Mouse (Mus musculus): Measurements from ENCODE around the gene Fzr1. TPM values are rescaled to one million over a fixed set of nuclear protein-coding genes. Genes with fewer than 3 reads are reported as not detected.

The Fzr1 gene
- polyA plus RNA-seq, 1 experiment, result 181 TPM

DNA sequence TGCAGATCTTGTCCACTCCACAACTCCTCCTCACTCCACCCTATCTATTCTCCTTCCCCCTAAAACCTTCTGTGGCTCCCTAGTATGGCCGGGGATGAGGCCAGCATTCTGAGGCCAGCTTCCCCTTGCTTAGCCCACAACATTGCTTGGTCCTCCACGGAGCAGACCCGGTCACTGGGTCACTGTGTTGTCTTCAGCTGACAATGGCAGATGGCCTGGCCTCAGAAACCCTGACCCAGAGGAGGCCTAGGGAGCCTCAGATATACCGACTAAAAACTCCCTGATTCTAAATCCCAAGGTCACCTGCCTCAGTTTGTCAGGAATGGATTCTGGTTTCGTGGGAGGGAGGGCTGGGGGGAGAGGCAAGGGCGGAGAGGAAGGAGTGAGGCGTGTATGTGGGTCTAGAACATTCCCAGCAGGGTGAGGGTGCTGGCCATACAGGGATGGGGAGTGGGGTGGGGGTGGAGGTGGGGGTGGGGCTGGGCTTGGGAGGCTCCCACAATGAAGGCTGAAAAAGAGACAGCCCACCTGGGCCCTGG lies 24.0 kb upstream of the Fzr1 start:
- Histone ChIP-seq H3K4me1 (replicated peaks; ENCODE audit: control insufficient read depth, insufficient read depth, low read length) (peaks cover 7% of the 10 kb centered on the region), H3K36me3 (ENCODE audit: control insufficient read depth, insufficient read depth, low read length) (no peaks in the 10 kb centered on the region), H3K4me3 (ENCODE audit: control insufficient read depth, insufficient read depth, low read length) (no peak overlapping the region), H3K27me3 (ENCODE audit: control insufficient read depth, insufficient read depth, low read length) (no peaks in the 10 kb centered on the region), H3K27ac (ENCODE audit: control insufficient read depth, insufficient read depth, low read length) (no peak overlapping the region)
- DNase-seq, result no peak
- TF ChIP-seq POLR2A (IDR thresholded peaks at IDR 0.05; ENCODE audit: control insufficient read depth, extremely low read depth, insufficient read depth, low read length, poor library complexity), result no peak
- no peak for TF ChIP-seq CTCF (IDR thresholded peaks at IDR 0.05; ENCODE audit: borderline replicate concordance, control insufficient read depth, extremely low read depth, insufficient read depth, low read length, poor library complexity)
- WGBS, result 93% methylated on average over 7 of the region's 7 CpGs

DNA sequence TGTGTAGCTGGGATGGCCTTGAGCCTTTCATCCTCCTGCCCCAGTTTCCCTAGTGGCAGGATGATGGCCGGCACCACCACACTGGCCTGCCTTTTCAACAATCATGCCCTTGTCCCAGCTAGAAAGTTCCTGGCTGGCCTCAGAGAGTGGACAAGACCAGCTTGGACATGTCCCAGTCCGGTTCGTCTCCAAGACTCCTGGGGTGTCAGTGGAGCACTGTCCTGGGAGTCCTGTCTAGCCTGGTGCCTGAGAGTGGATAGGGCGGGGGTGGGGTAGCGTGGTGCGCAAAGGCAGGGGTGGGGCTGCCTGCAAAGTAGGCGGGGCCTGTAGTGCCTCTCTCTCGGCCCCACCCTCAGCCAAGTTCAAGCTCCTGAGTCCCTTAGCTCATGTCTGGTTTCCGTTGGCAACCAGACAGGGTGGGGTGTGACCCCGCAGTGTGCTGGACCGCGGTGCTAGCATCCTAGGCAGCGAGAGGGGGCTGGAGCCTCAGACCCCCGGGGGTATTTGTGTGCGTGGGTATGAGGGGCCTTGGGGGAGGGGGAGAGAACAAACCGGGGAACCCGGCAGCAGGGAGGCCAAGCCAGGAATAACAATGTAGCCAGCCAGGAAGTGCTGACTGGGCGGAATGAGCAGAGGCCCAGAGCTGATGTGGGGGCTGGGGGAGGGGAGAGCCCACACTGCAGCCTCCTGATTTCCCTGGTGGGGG lies 23.4 kb upstream of the Fzr1 start:
- DNase-seq, result no peak

DNA sequence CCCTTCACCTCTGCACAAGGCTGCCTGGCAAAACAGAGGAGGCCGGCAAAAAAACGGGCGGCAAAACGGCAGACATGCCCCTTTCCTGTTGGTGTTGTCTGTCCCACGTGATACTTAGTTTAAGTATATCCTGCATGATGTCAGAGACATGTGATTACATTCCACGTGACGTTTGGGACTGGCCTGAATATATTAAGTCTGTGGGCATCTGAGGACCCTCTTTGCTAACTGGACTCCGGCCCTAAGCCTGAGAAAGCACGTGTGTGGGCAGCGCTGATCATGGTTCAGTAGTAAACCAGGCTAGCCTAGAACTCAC lies 22.8 kb upstream of the Fzr1 start:
- Histone ChIP-seq H3K27me3 (ENCODE audit: control insufficient read depth, insufficient read depth, low read length) (no peaks in the 10 kb centered on the region), H3K4me1 (replicated peaks; ENCODE audit: control insufficient read depth, insufficient read depth, low read length) (peaks cover 17% of the 10 kb centered on the region), H3K27ac (ENCODE audit: control insufficient read depth, insufficient read depth, low read length) (no peak overlapping the region), H3K4me3 (ENCODE audit: control insufficient read depth, insufficient read depth, low read length) (no peak overlapping the region), H3K36me3 (ENCODE audit: control insufficient read depth, insufficient read depth, low read length) (no peaks in the 10 kb centered on the region)
- no peak for DNase-seq
- TF ChIP-seq POLR2A (IDR thresholded peaks at IDR 0.05; ENCODE audit: control insufficient read depth, extremely low read depth, insufficient read depth, low read length, poor library complexity) (no peak), CTCF (IDR thresholded peaks at IDR 0.05; ENCODE audit: borderline replicate concordance, control insufficient read depth, extremely low read depth, insufficient read depth, low read length, poor library complexity) (no peak)
- WGBS, result 92% methylated on average over 10 of the region's 10 CpGs

More for the DNA sequence above, 23.4 kb upstream of the Fzr1 start:
- no peak for TF ChIP-seq POLR2A (IDR thresholded peaks at IDR 0.05; ENCODE audit: control insufficient read depth, extremely low read depth, insufficient read depth, low read length, poor library complexity)
- no peak for TF ChIP-seq CTCF (IDR thresholded peaks at IDR 0.05; ENCODE audit: borderline replicate concordance, control insufficient read depth, extremely low read depth, insufficient read depth, low read length, poor library complexity)
- peaks cover 12% of the 10 kb centered on the region for H3K4me1 ChIP-seq (replicated peaks; ENCODE audit: control insufficient read depth, insufficient read depth, low read length)
- H3K36me3 ChIP-seq (ENCODE audit: control insufficient read depth, insufficient read depth, low read length), result no peaks in the 10 kb centered on the region
- H3K27me3 ChIP-seq (ENCODE audit: control insufficient read depth, insufficient read depth, low read length), result no peaks in the 10 kb centered on the region
- WGBS, result 77% methylated on average over 18 of the region's 18 CpGs
- H3K4me3 ChIP-seq (ENCODE audit: control insufficient read depth, insufficient read depth, low read length), result no peak overlapping the region
- no peak overlapping the region for H3K27ac ChIP-seq (ENCODE audit: control insufficient read depth, insufficient read depth, low read length)

DNA sequence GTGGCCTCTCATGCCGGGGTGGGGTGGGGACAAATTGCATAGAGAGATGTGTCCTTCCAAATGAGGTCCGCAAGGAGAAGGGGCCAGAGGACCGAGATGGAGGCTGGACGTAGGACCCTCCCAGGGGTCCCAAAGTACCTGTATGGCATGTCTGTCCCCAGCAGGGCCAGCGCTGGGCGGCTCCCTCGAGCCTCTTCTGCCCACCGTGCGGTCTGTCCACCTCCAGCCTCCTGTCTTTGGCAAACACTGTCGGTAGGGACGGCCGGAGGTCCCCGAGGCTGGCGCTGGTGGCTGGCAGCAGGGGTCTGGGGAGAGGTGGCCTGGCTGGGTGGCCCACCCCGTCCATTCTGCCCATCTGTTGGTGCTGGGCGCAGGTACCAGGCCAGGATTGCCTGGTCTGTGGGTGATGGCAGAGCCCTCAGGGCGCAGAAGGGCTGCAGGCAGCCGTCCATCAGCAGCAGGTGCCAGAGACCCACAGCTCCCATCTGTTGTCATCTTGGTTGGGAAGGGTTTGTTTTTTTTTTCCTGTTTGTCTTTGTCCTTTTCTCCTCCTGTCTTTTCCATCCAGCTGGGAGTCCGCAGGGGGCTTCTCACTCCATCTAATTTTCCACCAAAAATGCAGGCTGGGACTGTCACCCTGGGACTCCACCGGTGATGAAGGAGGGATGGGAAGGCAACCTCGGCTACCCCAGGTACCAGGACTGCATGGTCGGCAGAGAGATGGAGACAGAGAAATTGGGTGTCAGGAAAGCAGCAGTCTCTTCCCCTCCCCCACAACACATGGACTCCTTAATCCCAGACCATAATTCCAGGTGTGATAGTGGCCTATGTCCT lies 22.3 kb upstream of the Fzr1 start:
- no peaks in the 10 kb centered on the region for H3K27me3 ChIP-seq (ENCODE audit: control insufficient read depth, insufficient read depth, low read length)
- no peak overlapping the region for H3K27ac ChIP-seq (ENCODE audit: control insufficient read depth, insufficient read depth, low read length)
- DNase-seq, result no peak
- H3K4me1 ChIP-seq (replicated peaks; ENCODE audit: control insufficient read depth, insufficient read depth, low read length), result peaks cover 16% of the 10 kb centered on the region
- no peak overlapping the region for H3K4me3 ChIP-seq (ENCODE audit: control insufficient read depth, insufficient read depth, low read length)
- WGBS, result 94% methylated on average over 22 of the region's 22 CpGs
- TF ChIP-seq POLR2A (IDR thresholded peaks at IDR 0.05; ENCODE audit: control insufficient read depth, extremely low read depth, insufficient read depth, low read length, poor library complexity) (no peak), CTCF (IDR thresholded peaks at IDR 0.05; ENCODE audit: borderline replicate concordance, control insufficient read depth, extremely low read depth, insufficient read depth, low read length, poor library complexity) (no peak)
- H3K36me3 ChIP-seq (ENCODE audit: control insufficient read depth, insufficient read depth, low read length), result no peaks in the 10 kb centered on the region

DNA sequence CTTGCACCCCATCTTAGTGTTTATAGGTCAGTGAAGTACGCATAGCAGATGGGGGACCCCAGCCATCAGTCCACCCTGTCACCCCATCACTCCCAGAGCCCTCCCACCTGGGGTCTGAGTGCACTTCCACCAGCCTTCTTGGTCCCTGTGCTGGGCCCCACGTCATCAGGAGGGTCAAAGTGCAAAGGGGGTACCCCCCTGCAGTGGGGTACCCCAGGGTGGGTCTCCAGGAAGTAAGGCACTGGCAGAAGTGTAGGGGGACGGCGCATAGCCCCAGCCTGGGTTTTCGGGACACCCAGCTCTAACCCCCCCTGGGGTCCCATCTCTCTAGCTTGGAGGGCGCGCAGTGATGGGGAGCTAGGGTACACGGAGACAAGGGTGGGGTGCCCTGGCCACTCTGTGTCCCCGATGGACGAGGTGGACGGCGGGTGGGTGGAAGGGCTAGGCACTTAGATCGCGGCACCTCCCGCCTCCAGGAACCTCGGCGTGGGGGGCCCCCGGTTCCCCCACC lies 21.5 kb upstream of the Fzr1 start:
- 98% methylated on average over 18 of the region's 18 CpGs for WGBS
- Histone ChIP-seq H3K4me3 (ENCODE audit: control insufficient read depth, insufficient read depth, low read length) (no peak overlapping the region), H3K27me3 (ENCODE audit: control insufficient read depth, insufficient read depth, low read length) (no peaks in the 10 kb centered on the region), H3K4me1 (replicated peaks; ENCODE audit: control insufficient read depth, insufficient read depth, low read length) (peaks cover 13% of the 10 kb centered on the region), H3K36me3 (ENCODE audit: control insufficient read depth, insufficient read depth, low read length) (no peaks in the 10 kb centered on the region), H3K27ac (ENCODE audit: control insufficient read depth, insufficient read depth, low read length) (no peak overlapping the region)
- TF ChIP-seq POLR2A (IDR thresholded peaks at IDR 0.05; ENCODE audit: control insufficient read depth, extremely low read depth, insufficient read depth, low read length, poor library complexity) (no peak), CTCF (IDR thresholded peaks at IDR 0.05; ENCODE audit: borderline replicate concordance, control insufficient read depth, extremely low read depth, insufficient read depth, low read length, poor library complexity) (no peak)
- no peak for DNase-seq

DNA sequence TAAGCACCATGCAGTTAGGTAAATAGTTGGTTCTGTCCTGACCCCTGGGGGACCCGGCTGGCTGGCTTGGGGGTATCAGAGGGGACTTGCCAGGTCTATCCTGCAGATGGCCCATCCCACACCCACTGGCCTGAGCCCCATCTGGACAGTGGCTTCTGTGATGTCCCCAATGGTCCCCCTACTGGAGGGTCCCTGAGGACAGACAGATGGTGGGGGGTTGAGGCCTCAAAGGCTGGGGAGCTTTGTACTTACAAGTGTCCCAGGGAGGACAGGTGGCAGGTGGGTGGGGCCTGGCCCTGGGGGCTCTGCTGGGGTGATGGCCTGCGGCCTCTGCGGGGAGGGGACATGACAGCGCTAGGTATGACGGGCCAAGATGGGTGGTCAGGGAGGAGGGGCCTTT lies 21.0 kb upstream of the Fzr1 start:
- H3K4me3 ChIP-seq (ENCODE audit: control insufficient read depth, insufficient read depth, low read length), result no peak overlapping the region
- 98% methylated on average over 5 of the region's 5 CpGs for WGBS
- H3K27ac ChIP-seq (ENCODE audit: control insufficient read depth, insufficient read depth, low read length), result no peak overlapping the region
- no peak for TF ChIP-seq POLR2A (IDR thresholded peaks at IDR 0.05; ENCODE audit: control insufficient read depth, extremely low read depth, insufficient read depth, low read length, poor library complexity)
- TF ChIP-seq CTCF (IDR thresholded peaks at IDR 0.05; ENCODE audit: borderline replicate concordance, control insufficient read depth, extremely low read depth, insufficient read depth, low read length, poor library complexity), result no peak
- no peak for DNase-seq
- H3K27me3 ChIP-seq (ENCODE audit: control insufficient read depth, insufficient read depth, low read length), result no peaks in the 10 kb centered on the region
- H3K36me3 ChIP-seq (ENCODE audit: control insufficient read depth, insufficient read depth, low read length), result no peaks in the 10 kb centered on the region
- peaks cover 10% of the 10 kb centered on the region for H3K4me1 ChIP-seq (replicated peaks; ENCODE audit: control insufficient read depth, insufficient read depth, low read length)

Data from thymus, adult 2 months (tissue).